In genomic region chr17:17860110-17860509, GRCm38 (mm10) we compare ENCODE assay signal across 1 mouse cellular context.
TF ChIP-seq lines count a peak whose summit lies in the region.

No protein-coding gene starts in this region.

TF ChIP-seq in MEL, 35 proteins besides CTCF, POLR2A, EP300 and RAD21:
- TF ChIP-seq POLR2AphosphoS2 (IDR thresholded peaks at IDR 0.05; ENCODE audit: low read length) = no peak
- no peak for TF ChIP-seq SIN3A (IDR thresholded peaks at IDR 0.05; ENCODE audit: low read length)
- TF ChIP-seq USF1 (IDR thresholded peaks at IDR 0.05; ENCODE audit: low read depth, low read length) = no peak
- TF ChIP-seq MAX (IDR thresholded peaks at IDR 0.05; ENCODE audit: low read length) = 0 out of 2 replicates have a peak, but pooled peaks have one; percentile 39
- TF ChIP-seq SMC3 (IDR thresholded peaks at IDR 0.05; ENCODE audit: low read depth, low read length) = peak; percentile 61
- no peak for TF ChIP-seq RCOR1 (IDR thresholded peaks at IDR 0.05; ENCODE audit: low read depth, low read length)
- no peak for TF ChIP-seq MAFK (IDR thresholded peaks at IDR 0.05; ENCODE audit: borderline replicate concordance, low read depth, low read length)
- no peak for TF ChIP-seq ETS1 (IDR thresholded peaks at IDR 0.05; ENCODE audit: low read depth, low read length)
- TF ChIP-seq TBP (IDR thresholded peaks at IDR 0.05; ENCODE audit: low read depth, low read length) = no peak
- no peak for TF ChIP-seq MEF2A (IDR thresholded peaks at IDR 0.05; ENCODE audit: extremely low read depth, insufficient replicate concordance, low read depth, low read length, poor library complexity, severe bottlenecking)
- no peak for TF ChIP-seq CHD2 (IDR thresholded peaks at IDR 0.05; ENCODE audit: low read length)
- 0 out of 2 replicates have a peak, but pooled peaks have one; percentile 34 for TF ChIP-seq MYC (IDR thresholded peaks at IDR 0.05; ENCODE audit: low read depth, low read length)
